Mouse (Mus musculus) kidney, postnatal 0 days (tissue): ENCODE data around the gene Ptprg. TPM values are rescaled to one million over a fixed set of nuclear protein-coding genes. Genes with fewer than 3 reads are reported as not detected.

Experiments
- ATAC-seq: fragments of 200-750 bp; cut with Nextera tagmentation; replicated peaks from 2 replicates; pipeline ENCODE4 v1.8.0; 2017; ENCODE audit warnings: low read depth, moderate number of reproducible peaks, moderate TSS enrichment, moderate library complexity; ENCODE audit not compliant: low FRiP score
- DNase-seq: peaks from one replicate; pipeline ENCODE4 v3.0.0-alpha.2; 2016; ENCODE audit warnings: low spot score
- H3K27ac ChIP-seq: fragments of 300-500 bp; sonication (generic); 2 replicates; pipeline ENCODE4 v1.5.1; 2014; ENCODE audit warnings: mild to moderate bottlenecking
- H3K27me3 ChIP-seq: fragments of 300-500 bp; sonication (generic); 2 replicates; pipeline ENCODE4 v1.6.1; 2014; ENCODE audit warnings: low read length, mixed read lengths; ENCODE audit not compliant: insufficient read depth
- H3K36me3 ChIP-seq: fragments of 300-500 bp; sonication (generic); 2 replicates; pipeline ENCODE4 v1.6.1; 2014; ENCODE audit warnings: low read length, mixed read lengths; ENCODE audit not compliant: insufficient read depth
- H3K4me1 ChIP-seq: fragments of 300-500 bp; sonication (generic); replicated peaks from 2 replicates; pipeline ENCODE4 v1.6.1; 2014; ENCODE audit warnings: antibody characterized with exemption, low read length, mixed read lengths; ENCODE audit not compliant: insufficient read depth
- H3K4me2 ChIP-seq: fragments of 300-500 bp; sonication (generic); 2 replicates; pipeline ENCODE4 v1.6.1; 2014; ENCODE audit warnings: mild to moderate bottlenecking, low read length, moderate library complexity, mixed read lengths
- H3K4me3 ChIP-seq: fragments of 300-500 bp; sonication (generic); replicated peaks from 2 replicates; pipeline ENCODE4 v1.5.1; 2014; ENCODE audit warnings: low read depth, low read length
- H3K9ac ChIP-seq: fragments of 300-500 bp; sonication (generic); 2 replicates; pipeline ENCODE4 v1.6.1; 2014; ENCODE audit warnings: low read depth, low read length
- H3K9me3 ChIP-seq: fragments of 300-500 bp; sonication (generic); replicated peaks from 2 replicates; pipeline ENCODE4 v1.6.1; 2016; ENCODE audit warnings: low read length, inconsistent platforms, mixed read lengths
- CTCF ChIP-seq: IDR thresholded peaks from 2 replicates; pipeline ENCODE4 v1.5.1; 2016; ENCODE audit warnings: antibody characterized with exemption, low read depth, mild to moderate bottlenecking, moderate library complexity
- WGBS: fragments of 180-500 bp; shearing (Covaris S2); extraction: QIAGEN DNeasy Blood & Tissue Kit; methylation state at CpG from one replicate; pipeline ENCODE4 v1.1.7; 2014; 5-methylcytosine and 5-hydroxymethylcytosine counted together
- polyA plus RNA-seq: library from polyadenylated mRNA; unstranded; fragments of >200 nt; fragmentation: Nextera tagmentation; extraction: Ambion mirVana; gene quantifications from 2 replicates; pipeline ENCODE4 v1.2.1, GENCODE M21; 2015

Gene Ptprg
- polyA plus RNA-seq, 1 experiment from 2014 or later: 23.5 TPM

DNA sequence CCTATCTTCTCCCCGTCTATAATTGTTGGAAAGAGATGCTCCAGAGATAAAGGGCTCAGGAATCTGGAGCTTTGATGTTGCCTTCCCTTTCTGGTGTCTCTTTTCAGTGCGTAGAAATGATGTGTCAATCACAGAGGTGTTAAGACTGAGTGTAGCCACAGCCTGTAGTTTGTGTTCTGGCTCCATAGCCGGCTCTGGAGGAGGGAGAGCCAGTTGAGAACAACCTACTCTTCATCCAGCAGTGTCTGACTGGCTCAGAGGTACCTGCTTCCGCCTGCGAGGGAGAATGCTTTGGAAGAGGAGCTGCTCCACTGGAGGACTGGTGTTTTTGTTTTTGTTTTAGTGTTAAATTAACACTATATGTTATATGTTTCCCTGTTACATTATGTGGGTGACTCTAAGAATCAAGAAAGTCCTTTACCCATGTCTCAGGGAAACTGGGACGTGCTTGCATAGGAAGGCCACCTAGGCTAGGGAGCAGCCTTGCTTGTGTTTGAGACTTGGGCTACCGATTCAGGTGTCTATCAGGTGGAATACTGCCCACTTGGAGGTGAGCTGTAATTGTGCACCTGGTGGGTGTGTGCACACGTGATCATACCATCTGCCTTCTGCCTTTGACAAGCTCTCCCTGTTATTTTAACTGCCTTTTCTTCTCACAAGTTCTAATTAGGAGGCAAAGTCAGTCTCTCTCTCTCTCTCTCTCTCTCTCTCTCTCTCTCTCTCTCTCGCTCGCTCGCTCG, 282.5 kb downstream of the Ptprg start:
- Histone ChIP-seq H3K36me3 (no peaks in the 10 kb centered on the region), H3K4me3 (no peak overlapping the region), H3K27me3 (no peaks in the 10 kb centered on the region), H3K9ac (no peak overlapping the region), H3K4me1 (peaks cover 7% of the 10 kb centered on the region; the same call in 1 of the 2 replicates), H3K4me2 (no peak overlapping the region), H3K27ac (no peak overlapping the region), H3K9me3 (no peaks in the 10 kb centered on the region)
- no peak for ATAC-seq
- no peak for TF ChIP-seq CTCF
- WGBS: 76% methylated on average over 12 of the region's 12 CpGs
- no peak for DNase-seq

GRCm38 (mm10) chr14:11837714-11838113, 284.4 kb downstream of the Ptprg start:
- Histone ChIP-seq H3K36me3 (no peaks in the 10 kb centered on the region), H3K4me2 (no peak overlapping the region), H3K27ac (no peak overlapping the region), H3K9me3 (no peaks in the 10 kb centered on the region), H3K4me1 (peaks cover 7% of the 10 kb centered on the region; the same call in 1 of the 2 replicates), H3K4me3 (no peak overlapping the region), H3K9ac (no peak overlapping the region), H3K27me3 (no peaks in the 10 kb centered on the region)
- no peak for DNase-seq
- 88% methylated on average over 1 of the region's 1 CpGs for WGBS
- no peak for ATAC-seq
- no peak for TF ChIP-seq CTCF

DNA sequence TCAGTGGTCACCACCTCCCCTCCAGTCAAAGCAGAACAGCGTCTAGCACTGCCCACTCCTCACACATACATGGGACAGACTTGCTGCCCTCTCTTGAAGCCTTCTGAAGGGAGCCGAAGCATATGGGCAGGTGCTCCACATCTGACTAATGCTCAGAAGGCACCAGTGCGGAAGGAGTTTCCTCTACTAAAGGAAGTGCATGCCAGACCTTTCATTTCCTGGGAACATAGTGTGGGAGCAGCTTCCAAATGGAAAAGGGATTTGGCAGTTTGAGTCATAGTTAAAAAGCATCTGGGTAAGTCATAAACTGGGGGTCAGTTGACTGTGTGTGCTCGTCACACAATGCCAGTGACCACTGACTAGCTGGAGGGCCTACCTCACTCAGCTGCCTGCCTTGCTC, 288.3 kb downstream of the Ptprg start:
- DNase-seq: peak; percentile 27
- no peak overlapping the region for H3K4me3 ChIP-seq
- no peaks in the 10 kb centered on the region for H3K27me3 ChIP-seq
- ATAC-seq: no peak
- H3K4me2 ChIP-seq: no peak overlapping the region
- no peaks in the 10 kb centered on the region for H3K9me3 ChIP-seq
- peaks cover 3% of the 10 kb centered on the region; the same call in 1 of the 2 replicates for H3K4me1 ChIP-seq
- H3K27ac ChIP-seq: no peak overlapping the region
- 55% methylated on average over 4 of the region's 4 CpGs for WGBS
- no peak overlapping the region for H3K9ac ChIP-seq
- no peaks in the 10 kb centered on the region for H3K36me3 ChIP-seq
- no peak for TF ChIP-seq CTCF

- WGBS: 77% methylated on average over 3 of the region's 3 CpGs
- Histone ChIP-seq H3K36me3 (no peaks in the 10 kb centered on the region), H3K4me2 (no peak overlapping the region), H3K27ac (no peak overlapping the region), H3K4me3 (no peak overlapping the region), H3K4me1 (peaks cover 2% of the 10 kb centered on the region), H3K27me3 (no peaks in the 10 kb centered on the region), H3K9me3 (no peaks in the 10 kb centered on the region), H3K9ac (no peak overlapping the region)
- DNase-seq (no peak), ATAC-seq (no peak)
- no peak for TF ChIP-seq CTCF
These were observed 299.6 kb downstream of the Ptprg start for GRCm38 (mm10) chr14:11852896-11853295.

DNA sequence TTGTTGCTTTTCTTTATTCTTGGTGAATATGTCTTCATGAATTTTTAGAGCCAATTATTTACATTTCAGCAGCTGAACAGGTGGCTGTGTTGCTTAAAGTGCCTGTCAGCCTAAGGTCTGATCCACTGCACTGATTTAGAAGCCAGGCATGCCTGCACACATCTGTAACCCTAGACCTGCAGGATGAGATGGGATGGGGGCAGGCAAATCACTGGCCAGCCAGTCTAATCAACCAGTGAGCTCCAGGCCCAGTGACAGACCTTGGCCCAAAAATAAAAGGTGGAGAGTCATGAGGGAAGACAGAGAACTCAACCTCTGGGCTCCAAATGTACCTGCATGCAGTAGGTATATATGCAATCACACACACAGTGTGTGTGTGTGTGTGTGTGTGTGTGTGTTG, 302.2 kb downstream of the Ptprg start:
- DNase-seq: peak; percentile 36
- Histone ChIP-seq H3K9ac (no peak overlapping the region), H3K9me3 (no peaks in the 10 kb centered on the region), H3K4me1 (peaks cover 6% of the 10 kb centered on the region), H3K4me2 (no peak overlapping the region), H3K4me3 (no peak overlapping the region), H3K27ac (no peak overlapping the region), H3K27me3 (no peaks in the 10 kb centered on the region), H3K36me3 (no peaks in the 10 kb centered on the region)
- TF ChIP-seq CTCF: no peak
- peak; percentile 63; the same call in 1 of the 2 replicates for ATAC-seq

DNA sequence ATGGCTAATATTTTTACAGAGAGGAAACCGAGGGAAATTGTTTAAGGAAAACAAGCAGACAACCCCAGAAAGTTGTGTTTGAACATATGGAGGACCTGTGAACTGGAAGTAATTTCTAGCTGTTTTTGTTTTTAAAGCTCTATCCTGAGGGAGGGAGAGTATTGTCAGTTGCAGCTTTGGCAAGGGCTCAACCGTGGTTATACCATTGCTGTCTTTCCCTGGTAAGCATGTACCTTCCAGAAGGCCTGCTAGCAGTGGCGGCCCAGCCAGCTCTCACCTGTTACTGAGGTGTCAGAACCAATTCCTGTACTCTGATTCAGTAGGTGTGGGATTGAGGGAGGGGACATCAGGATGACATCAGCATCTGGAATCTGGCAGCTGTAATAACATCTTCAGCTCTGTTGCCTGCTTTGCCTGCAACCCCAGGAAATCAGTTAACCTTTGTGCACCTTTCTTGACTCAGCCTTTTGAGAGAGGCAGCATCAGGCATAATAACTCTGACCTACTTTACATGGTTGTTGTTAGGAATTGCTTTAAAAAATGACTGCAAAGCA, 304.7 kb downstream of the Ptprg start:
- Histone ChIP-seq H3K4me3 (no peak overlapping the region), H3K27me3 (no peaks in the 10 kb centered on the region), H3K9me3 (no peaks in the 10 kb centered on the region), H3K4me2 (no peak overlapping the region), H3K27ac (no peak overlapping the region), H3K4me1 (peaks cover 9% of the 10 kb centered on the region), H3K9ac (no peak overlapping the region), H3K36me3 (no peaks in the 10 kb centered on the region)
- 34% methylated on average over 3 of the region's 3 CpGs for WGBS
- ATAC-seq (no peak), DNase-seq (peak; percentile 52)
- no peak for TF ChIP-seq CTCF

DNA sequence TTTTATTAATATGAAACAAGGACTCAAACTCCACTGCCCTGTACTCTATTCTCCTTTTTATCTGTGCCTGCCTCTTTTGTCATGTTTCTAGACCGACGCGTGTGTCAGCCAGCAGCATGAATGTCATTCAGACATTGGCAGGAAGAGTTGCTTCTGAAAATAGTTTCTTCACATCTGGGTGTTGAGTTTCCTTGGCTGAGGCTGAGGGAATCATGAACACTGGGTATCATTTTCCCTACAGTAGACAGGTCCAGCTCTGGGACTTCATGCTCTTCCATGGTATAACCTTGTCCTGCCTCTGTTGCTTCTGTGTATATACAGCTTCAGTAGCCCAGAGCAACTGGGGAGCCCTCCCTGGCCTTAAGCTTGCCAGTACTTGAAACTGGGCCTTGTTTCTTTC, 310.0 kb downstream of the Ptprg start:
- Histone ChIP-seq H3K27me3 (no peaks in the 10 kb centered on the region), H3K4me1 (peaks cover 6% of the 10 kb centered on the region; the same call in 1 of the 2 replicates), H3K4me3 (no peak overlapping the region), H3K36me3 (no peaks in the 10 kb centered on the region), H3K9ac (no peak overlapping the region), H3K9me3 (no peaks in the 10 kb centered on the region), H3K27ac (no peak overlapping the region), H3K4me2 (no peak overlapping the region)
- 43% methylated on average over 3 of the region's 3 CpGs for WGBS
- DNase-seq (no peak), ATAC-seq (no peak)
- TF ChIP-seq CTCF: no peak
